Mouse (Mus musculus) hindbrain, embryonic 15.5 days (tissue): ENCODE measurements around the gene Acads. TPM values are rescaled to one million over a fixed set of nuclear protein-coding genes. Genes with fewer than 3 reads are reported as not detected.

Experiments used
- ATAC-seq: fragments of 200-750 bp; cut with Nextera tagmentation; 2 replicates; pipeline ENCODE4 v1.8.0; 2017; ENCODE audit warnings: low read depth, moderate number of reproducible peaks, moderate TSS enrichment; ENCODE audit not compliant: low FRiP score
- H3K27ac ChIP-seq: fragments of 300-500 bp; sonication (generic); replicated peaks from 2 replicates; pipeline ENCODE4 v1.5.1; 2015; ENCODE audit warnings: mild to moderate bottlenecking, inconsistent platforms
- H3K27me3 ChIP-seq: fragments of 300-500 bp; sonication (generic); 2 replicates; pipeline ENCODE4 v1.6.1; 2015; ENCODE audit warnings: control low read depth, inconsistent platforms
- H3K36me3 ChIP-seq: fragments of 300-500 bp; sonication (generic); 2 replicates; pipeline ENCODE4 v1.6.1; 2015; ENCODE audit warnings: control low read depth, inconsistent platforms
- H3K4me1 ChIP-seq: fragments of 300-500 bp; sonication (generic); replicated peaks from 2 replicates; pipeline ENCODE4 v1.6.1; 2015; ENCODE audit warnings: control low read depth, inconsistent platforms
- H3K4me2 ChIP-seq: fragments of 300-500 bp; sonication (generic); 2 replicates; pipeline ENCODE4 v1.6.1; 2015; ENCODE audit warnings: moderate library complexity, mild to moderate bottlenecking, inconsistent platforms
- H3K4me3 ChIP-seq: fragments of 300-500 bp; sonication (generic); 2 replicates; pipeline ENCODE4 v1.5.1; 2015; ENCODE audit warnings: mild to moderate bottlenecking, inconsistent platforms
- H3K9ac ChIP-seq: fragments of 300-500 bp; sonication (generic); 2 replicates; pipeline ENCODE4 v1.6.1; 2015; ENCODE audit warnings: inconsistent platforms
- H3K9me3 ChIP-seq: fragments of 300-500 bp; sonication (generic); 2 replicates; pipeline ENCODE4 v1.6.1; 2016; ENCODE audit warnings: control low read depth, inconsistent platforms
- WGBS: fragments of 180-500 bp; shearing (Covaris S2); methylation state at CpG from one replicate; pipeline ENCODE4 v1.1.7; 2015; 5-methylcytosine and 5-hydroxymethylcytosine counted together
- polyA plus RNA-seq: library from polyadenylated mRNA; unstranded; fragments of >200 nt; fragmentation: Nextera tagmentation; extraction: Ambion mirVana; gene quantifications from 2 replicates; pipeline ENCODE4 v1.2.1, GENCODE M21; 2015

Acads gene
- polyA plus RNA-seq, 1 experiment from 2014 or later, result 23.1 TPM

- peak overlapping the region; percentile 85 for H3K4me2 ChIP-seq
- no peaks in the 10 kb centered on the region for H3K27me3 ChIP-seq
- 93% methylated on average over 8 of the region's 8 CpGs for WGBS
- no peaks in the 10 kb centered on the region for H3K9me3 ChIP-seq
- peaks cover 19% of the 10 kb centered on the region for H3K4me1 ChIP-seq
- no peak overlapping the region for H3K27ac ChIP-seq
- no peak overlapping the region for H3K9ac ChIP-seq
- H3K36me3 ChIP-seq, result peaks cover 26% of the 10 kb centered on the region
- no peak overlapping the region for H3K4me3 ChIP-seq
- no peak for ATAC-seq
These were observed 13.3 kb upstream of the Acads start for GRCm38 (mm10) chr5:115132465-115132864.

DNA sequence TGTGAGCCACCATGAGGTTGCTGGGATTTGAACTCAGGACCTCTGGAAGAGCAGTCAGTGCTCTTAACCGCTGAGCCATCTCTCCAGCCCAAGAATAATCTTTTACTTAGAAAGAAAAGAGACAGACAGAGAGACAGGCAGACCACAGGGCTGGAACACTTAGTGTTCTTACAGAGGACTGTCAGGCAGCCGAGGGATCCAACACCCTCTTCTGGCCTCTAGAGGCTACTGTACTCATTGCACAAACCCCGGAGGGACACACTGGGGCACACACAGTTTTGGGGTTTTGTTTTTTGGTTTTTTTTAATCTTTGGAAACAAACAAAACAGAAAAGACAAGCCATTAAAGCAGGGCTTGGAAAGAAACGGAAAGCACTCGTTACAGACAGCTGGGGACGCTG, 10.2 kb upstream of the Acads start:
- H3K4me3 ChIP-seq, result no peak overlapping the region
- no peak overlapping the region for H3K4me2 ChIP-seq
- ATAC-seq, result no peak
- H3K9ac ChIP-seq, result no peak overlapping the region
- no peaks in the 10 kb centered on the region for H3K27me3 ChIP-seq
- H3K36me3 ChIP-seq, result peaks cover 40% of the 10 kb centered on the region
- H3K4me1 ChIP-seq, result peaks cover 29% of the 10 kb centered on the region
- WGBS, result 87% methylated on average over 6 of the region's 6 CpGs
- H3K9me3 ChIP-seq, result no peaks in the 10 kb centered on the region
- H3K27ac ChIP-seq, result no peak overlapping the region

GRCm38 (mm10) chr5:115127421-115128179, 8.5 kb upstream of the Acads start:
- H3K36me3 ChIP-seq, result peaks cover 47% of the 10 kb centered on the region
- ATAC-seq, result no peak
- H3K4me2 ChIP-seq, result no peak overlapping the region
- no peak overlapping the region for H3K27ac ChIP-seq
- H3K9ac ChIP-seq, result no peak overlapping the region
- 94% methylated on average over 22 of the region's 22 CpGs for WGBS
- H3K4me3 ChIP-seq, result no peak overlapping the region
- no peaks in the 10 kb centered on the region for H3K27me3 ChIP-seq
- H3K9me3 ChIP-seq, result no peaks in the 10 kb centered on the region
- peaks cover 13% of the 10 kb centered on the region for H3K4me1 ChIP-seq

DNA sequence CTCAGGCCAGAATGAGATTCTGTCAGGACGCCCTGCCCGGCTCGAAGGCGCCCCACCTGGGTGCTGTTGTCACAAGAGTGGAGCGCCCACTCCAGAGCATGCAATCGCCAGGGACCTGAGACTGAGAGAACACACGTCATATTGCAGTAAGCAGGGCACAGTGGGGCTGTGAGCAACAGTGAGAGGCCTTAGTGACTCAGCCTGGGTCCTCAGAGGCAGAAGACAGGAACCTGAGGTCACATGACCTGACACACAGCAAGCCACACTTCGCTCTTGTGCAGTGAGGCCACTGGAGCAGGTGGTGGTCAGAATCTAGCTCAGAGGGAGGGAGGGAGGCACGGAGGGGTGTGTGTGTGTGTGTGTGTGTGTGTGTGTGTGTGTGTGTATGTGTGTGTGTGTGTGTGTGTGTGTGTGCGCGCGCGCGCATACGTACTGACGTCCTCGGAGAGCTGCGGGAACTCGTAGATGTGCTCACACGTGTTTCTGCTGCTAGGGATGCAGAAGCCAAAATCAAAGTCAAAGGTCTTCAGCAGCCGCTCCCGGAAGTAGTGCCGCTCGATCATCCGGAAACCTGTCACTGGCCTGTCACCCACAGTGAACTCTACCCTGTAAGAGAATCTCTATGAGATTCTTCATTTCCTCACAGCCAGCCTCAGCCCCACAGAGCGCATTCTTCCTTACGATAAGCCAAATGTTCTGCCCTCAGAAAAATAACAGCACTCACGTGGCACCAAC, 7.6 kb upstream of the Acads start:
- Histone ChIP-seq H3K9me3 (no peaks in the 10 kb centered on the region), H3K27me3 (no peaks in the 10 kb centered on the region), H3K4me2 (no peak overlapping the region), H3K4me3 (no peak overlapping the region), H3K4me1 (peaks cover 10% of the 10 kb centered on the region), H3K36me3 (peaks cover 50% of the 10 kb centered on the region), H3K27ac (no peak overlapping the region), H3K9ac (no peak overlapping the region)
- ATAC-seq, result no peak
- WGBS, result 89% methylated on average over 26 of the region's 28 CpGs

GRCm38 (mm10) chr5:115125211-115125871, 6.2 kb upstream of the Acads start:
- H3K27ac ChIP-seq, result peak overlapping the region; percentile 63
- WGBS, result 15% methylated on average over 24 of the region's 24 CpGs

GRCm38 (mm10) chr5:115124690-115125089, 5.5 kb upstream of the Acads start:
- Histone ChIP-seq H3K4me1 (peaks cover 10% of the 10 kb centered on the region), H3K4me2 (0 out of 2 replicates have a peak overlapping the region, but pooled peaks have one; percentile 10), H3K9ac (no peak overlapping the region), H3K27me3 (no peaks in the 10 kb centered on the region), H3K4me3 (no peak overlapping the region), H3K27ac (0 out of 2 replicates have a peak overlapping the region, but pooled peaks have one; percentile 63), H3K9me3 (no peaks in the 10 kb centered on the region), H3K36me3 (peaks cover 43% of the 10 kb centered on the region)
- ATAC-seq, result no peak
- WGBS, result 96% methylated on average over 6 of the region's 6 CpGs

More at GRCm38 (mm10) chr5:115125211-115125871, 6.2 kb upstream of the Acads start:
- ATAC-seq, result peak; percentile 68; the same call in 1 of the 2 replicates
- Histone ChIP-seq H3K4me2 (peak overlapping the region; percentile 10; the same call in 1 of the 2 replicates), H3K36me3 (peaks cover 50% of the 10 kb centered on the region), H3K9me3 (no peaks in the 10 kb centered on the region), H3K4me3 (no peak overlapping the region), H3K4me1 (peaks cover 10% of the 10 kb centered on the region), H3K27me3 (no peaks in the 10 kb centered on the region), H3K9ac (no peak overlapping the region)

DNA sequence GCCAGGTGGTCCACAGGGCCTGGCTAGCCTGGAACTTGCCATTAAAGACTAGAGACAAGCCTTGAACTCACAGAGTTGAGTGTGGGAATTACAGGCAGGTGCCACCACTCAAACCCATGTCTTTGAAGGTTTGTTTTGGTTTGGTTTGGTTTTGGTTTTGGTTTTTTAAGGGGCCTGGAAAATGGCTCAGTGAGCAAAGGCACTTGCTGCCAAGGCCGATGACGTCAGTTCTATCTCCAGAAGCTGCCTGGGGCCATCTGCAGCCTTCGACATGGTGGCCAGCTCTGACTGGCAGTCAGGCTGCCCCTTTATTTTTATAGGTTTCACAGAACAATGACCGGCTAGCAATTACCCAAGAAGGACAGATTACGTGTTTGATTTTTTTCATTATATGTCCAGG, 1.8 kb upstream of the Acads start:
- no peak for ATAC-seq
- no peaks in the 10 kb centered on the region for H3K9me3 ChIP-seq
- WGBS, result 68% methylated on average over 5 of the region's 5 CpGs
- H3K4me1 ChIP-seq, result peaks cover 23% of the 10 kb centered on the region
- H3K4me3 ChIP-seq, result no peak overlapping the region
- no peak overlapping the region for H3K9ac ChIP-seq
- no peak overlapping the region for H3K4me2 ChIP-seq
- no peak overlapping the region for H3K27ac ChIP-seq
- no peaks in the 10 kb centered on the region for H3K27me3 ChIP-seq
- H3K36me3 ChIP-seq, result peaks cover 11% of the 10 kb centered on the region

GRCm38 (mm10) chr5:115117467-115117866, 1.7 kb downstream of the Acads start:
- WGBS, result 97% methylated on average over 13 of the region's 13 CpGs
- no peak overlapping the region for H3K4me2 ChIP-seq
- H3K4me1 ChIP-seq, result peaks cover 13% of the 10 kb centered on the region
- H3K27me3 ChIP-seq, result no peaks in the 10 kb centered on the region
- H3K9ac ChIP-seq, result no peak overlapping the region
- no peak overlapping the region for H3K27ac ChIP-seq
- ATAC-seq, result no peak
- H3K36me3 ChIP-seq, result 0 out of 2 replicates have a peak, but pooled peaks cover 3% of the 10 kb centered on the region
- H3K9me3 ChIP-seq, result no peaks in the 10 kb centered on the region
- H3K4me3 ChIP-seq, result no peak overlapping the region

GRCm38 (mm10) chr5:115116426-115116825, 2.7 kb downstream of the Acads start:
- no peaks in the 10 kb centered on the region for H3K36me3 ChIP-seq
- no peaks in the 10 kb centered on the region for H3K9me3 ChIP-seq
- no peak overlapping the region for H3K4me3 ChIP-seq
- H3K27me3 ChIP-seq, result no peaks in the 10 kb centered on the region
- no peak for ATAC-seq
- no peak overlapping the region for H3K9ac ChIP-seq
- no peak overlapping the region for H3K27ac ChIP-seq
- peaks cover 13% of the 10 kb centered on the region for H3K4me1 ChIP-seq
- WGBS, result 94% methylated on average over 3 of the region's 3 CpGs
- no peak overlapping the region for H3K4me2 ChIP-seq

DNA sequence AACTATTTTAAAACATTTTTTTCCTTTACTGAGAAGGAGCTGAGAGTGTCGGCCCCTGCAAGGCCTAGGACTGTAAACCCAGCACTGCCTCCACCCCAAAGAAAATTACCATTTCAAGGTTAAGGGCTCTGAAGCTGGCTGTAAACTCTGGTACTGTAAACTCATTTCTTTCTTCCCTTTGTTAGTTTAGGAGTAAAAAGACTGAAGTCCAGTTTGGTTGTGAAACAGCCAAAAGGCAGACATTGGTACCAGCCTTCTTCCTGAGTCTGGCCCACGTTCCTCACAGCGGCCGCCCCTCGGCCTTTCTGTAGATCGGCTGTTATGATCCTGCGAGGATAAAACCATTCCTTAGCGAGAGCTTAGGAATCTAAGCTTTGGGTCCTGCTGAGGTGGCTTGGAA, 4.6 kb downstream of the Acads start:
- H3K4me3 ChIP-seq, result no peak overlapping the region
- H3K27me3 ChIP-seq, result no peaks in the 10 kb centered on the region
- H3K4me1 ChIP-seq, result peaks cover 14% of the 10 kb centered on the region
- H3K36me3 ChIP-seq, result no peaks in the 10 kb centered on the region
- H3K9ac ChIP-seq, result no peak overlapping the region
- H3K27ac ChIP-seq, result no peak overlapping the region
- 86% methylated on average over 8 of the region's 8 CpGs for WGBS
- no peak for ATAC-seq
- H3K9me3 ChIP-seq, result no peaks in the 10 kb centered on the region
- no peak overlapping the region for H3K4me2 ChIP-seq

DNA sequence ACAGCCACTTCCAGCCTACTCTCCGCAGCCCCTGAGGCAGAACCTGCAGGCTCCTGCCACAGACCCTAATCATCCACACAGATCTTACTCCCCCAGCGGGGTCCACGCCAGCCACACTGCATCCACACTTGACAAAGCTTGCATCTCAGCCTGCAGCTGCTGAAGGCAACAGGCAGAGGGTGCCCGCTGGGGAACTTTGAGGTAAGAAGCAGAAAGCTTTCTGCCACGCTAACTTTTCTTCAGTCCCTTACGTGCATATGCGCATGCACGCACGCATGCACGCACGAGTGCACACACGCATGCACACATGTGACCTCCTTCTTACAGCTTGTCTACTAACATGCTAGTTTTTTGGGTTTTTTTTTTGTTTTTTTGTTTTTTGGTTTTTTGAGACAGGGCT, 5.9 kb downstream of the Acads start:
- Histone ChIP-seq H3K4me2 (no peak overlapping the region), H3K36me3 (no peaks in the 10 kb centered on the region), H3K9ac (no peak overlapping the region), H3K4me3 (no peak overlapping the region), H3K4me1 (0 out of 2 replicates have a peak, but pooled peaks cover 3% of the 10 kb centered on the region), H3K27ac (no peak overlapping the region), H3K27me3 (no peaks in the 10 kb centered on the region), H3K9me3 (no peaks in the 10 kb centered on the region)
- 98% methylated on average over 12 of the region's 12 CpGs for WGBS
- ATAC-seq, result no peak

GRCm38 (mm10) chr5:115111156-115111555, 8.0 kb downstream of the Acads start:
- WGBS, result 88% methylated on average over 7 of the region's 8 CpGs
- no peak overlapping the region for H3K4me2 ChIP-seq
- ATAC-seq, result no peak
- H3K27ac ChIP-seq, result no peak overlapping the region
- no peak overlapping the region for H3K4me3 ChIP-seq
- H3K9me3 ChIP-seq, result no peaks in the 10 kb centered on the region
- H3K4me1 ChIP-seq, result 0 out of 2 replicates have a peak, but pooled peaks cover 3% of the 10 kb centered on the region
- no peaks in the 10 kb centered on the region for H3K36me3 ChIP-seq
- no peaks in the 10 kb centered on the region for H3K27me3 ChIP-seq
- no peak overlapping the region for H3K9ac ChIP-seq
